Mouse (Mus musculus) megakaryocyte-erythroid progenitor cell, adult 5-6 weeks (primary cell): ENCODE results near the gene Rnaseh2b. TPM values are rescaled to one million over a fixed set of nuclear protein-coding genes. Genes with fewer than 3 reads are reported as not detected.

ENCODE experiments used
- ATAC-seq: replicated peaks from 2 replicates; pipeline ENCODE4 v1.8.0; 2016; ENCODE audit warnings: mild to moderate bottlenecking, inconsistent platforms; ENCODE audit not compliant: severe bottlenecking, poor library complexity, low FRiP score, low TSS enrichment
- total RNA-seq, 2 experiments: library from RNA; stranded (forward) in 1 of 2; stranded (reverse) in 1 of 2; fragments of 200-1000, 215-1000 nt in 1 of 2; fragments of >200 nt in 1 of 2; fragmentation: Nextera tagmentation in 1 of 2; gene quantifications; 2 replicates each; pipeline ENCODE4 v1.2.3; 2014 to 2017

Gene Rnaseh2b
- total RNA-seq, 2 experiments from 2014 or later = 81.1 to 97.2 TPM

GRCm38 (mm10) chr14:62350186-62350585 is 57.8 kb downstream of the Rnaseh2b start:
- ATAC-seq = no peak

GRCm38 (mm10) chr14:62350890-62351289 is 58.5 kb downstream of the Rnaseh2b start:
- no peak for ATAC-seq

DNA sequence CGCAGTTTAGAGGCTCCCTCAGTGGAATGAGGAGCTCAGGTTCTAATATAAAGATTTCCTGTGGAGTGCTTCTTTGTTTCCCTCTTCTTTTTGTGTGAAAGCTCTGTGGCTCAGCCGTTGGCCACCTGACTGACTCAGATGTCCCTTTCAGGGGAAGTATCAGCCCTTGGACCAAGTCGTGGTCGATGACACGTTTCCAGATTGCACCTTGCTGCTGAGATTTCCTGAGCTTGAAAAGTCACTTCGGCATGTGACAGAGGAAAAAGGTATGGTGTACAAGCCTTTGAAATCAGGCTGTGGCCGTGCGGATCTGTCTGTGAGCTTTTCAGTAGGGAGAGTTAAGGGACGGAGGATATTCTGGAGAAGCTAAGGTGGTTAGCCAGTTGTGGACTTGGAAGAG is 61.0 kb downstream of the Rnaseh2b start:
- no peak for ATAC-seq

DNA sequence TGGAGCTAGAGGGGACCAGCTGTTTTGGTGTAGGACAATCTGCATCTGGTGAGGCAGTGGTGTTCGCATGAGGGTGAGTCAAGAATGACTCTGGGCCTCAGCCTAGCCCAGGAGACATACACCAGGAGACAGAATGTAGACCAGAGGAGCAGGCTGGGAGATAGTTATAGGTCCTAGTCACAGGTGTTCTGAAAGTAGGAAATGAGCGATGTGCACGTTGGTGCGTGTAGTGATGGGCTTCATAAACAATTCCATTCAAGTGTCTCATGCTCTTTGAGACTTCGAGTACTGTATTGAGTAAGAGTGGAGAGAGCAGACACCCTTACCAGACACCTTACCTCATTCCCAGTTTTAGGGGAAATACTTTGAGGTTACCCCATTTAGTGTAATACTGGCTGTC is 61.4 kb downstream of the Rnaseh2b start:
- ATAC-seq = no peak

DNA sequence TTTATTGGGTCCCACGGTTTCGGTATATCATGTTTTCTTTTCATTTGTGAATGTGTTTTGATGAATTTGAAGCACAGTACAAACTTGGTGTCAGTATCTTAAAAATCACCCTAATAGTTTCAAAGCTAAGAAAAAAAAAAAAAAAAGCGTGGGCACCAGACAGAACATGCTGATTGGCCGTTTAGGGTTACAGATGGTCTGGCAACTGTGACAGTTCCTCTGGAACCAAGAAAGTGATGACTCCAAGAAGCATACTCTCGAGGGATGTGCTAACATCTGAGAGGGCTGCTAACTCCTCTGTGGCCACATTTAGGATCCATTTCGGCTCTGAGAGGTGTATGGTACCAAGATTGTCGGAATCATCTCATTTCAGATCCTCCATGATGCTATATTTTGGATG is 62.8 kb downstream of the Rnaseh2b start:
- no peak for ATAC-seq

DNA sequence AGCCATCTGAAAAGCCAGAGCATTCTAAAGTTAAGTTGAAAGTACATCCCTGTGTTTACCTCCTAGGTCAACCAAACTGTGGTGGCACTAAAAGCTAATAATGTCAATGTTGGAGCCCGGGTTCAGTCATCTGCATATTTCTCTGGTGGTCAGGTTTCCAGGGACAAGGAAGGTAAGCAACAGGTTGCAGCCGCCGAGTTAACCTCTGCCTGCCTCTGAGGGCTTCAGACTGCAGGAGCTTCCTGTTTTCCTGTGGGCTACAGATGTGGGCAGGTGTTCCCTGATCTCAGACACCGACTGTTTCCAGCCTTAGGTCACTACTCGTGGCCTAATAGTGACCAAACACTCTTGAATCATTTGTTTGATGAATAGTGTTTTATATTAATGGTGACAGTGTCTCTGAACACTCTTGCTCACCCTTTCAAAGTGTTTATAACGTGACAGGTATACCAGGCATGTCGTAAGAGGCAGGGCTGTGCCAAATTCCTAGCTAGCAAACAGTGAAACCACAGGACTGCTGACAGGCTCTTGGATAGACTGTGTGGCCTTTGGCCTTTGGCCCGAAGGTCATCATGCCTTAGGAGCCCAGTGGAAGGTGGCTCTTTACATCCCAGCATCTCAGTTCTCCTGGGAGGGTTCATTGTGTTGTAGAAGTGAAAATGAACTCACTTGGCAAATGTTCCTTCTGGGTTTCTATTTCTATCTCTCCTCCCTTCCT is 69.0 kb downstream of the Rnaseh2b start:
- ATAC-seq = no peak

GRCm38 (mm10) chr14:62363774-62364173 is 71.4 kb downstream of the Rnaseh2b start:
- ATAC-seq = no peak

- ATAC-seq = no peak
Measured at GRCm38 (mm10) chr14:62370819-62371218, 78.4 kb downstream of the Rnaseh2b start.

DNA sequence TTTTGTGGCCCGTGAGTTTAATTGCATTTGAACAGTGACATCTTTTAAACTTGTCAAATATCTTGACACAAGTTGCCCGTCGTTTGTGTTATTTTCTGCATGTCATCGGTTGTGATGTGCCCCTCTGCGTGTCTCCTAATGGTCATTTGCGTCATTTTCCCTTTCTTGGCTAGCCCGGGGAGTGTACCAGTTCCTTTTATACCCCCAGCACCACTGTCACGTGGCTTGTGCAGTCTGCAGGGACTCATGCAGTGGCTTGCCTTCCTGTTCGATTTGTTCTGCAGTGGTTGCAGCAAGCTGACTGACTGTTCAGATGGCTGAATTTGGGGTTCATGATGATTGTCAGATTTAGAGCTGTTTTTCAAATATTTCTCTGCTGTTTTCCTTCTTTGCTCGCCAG is 81.6 kb downstream of the Rnaseh2b start:
- no peak for ATAC-seq

DNA sequence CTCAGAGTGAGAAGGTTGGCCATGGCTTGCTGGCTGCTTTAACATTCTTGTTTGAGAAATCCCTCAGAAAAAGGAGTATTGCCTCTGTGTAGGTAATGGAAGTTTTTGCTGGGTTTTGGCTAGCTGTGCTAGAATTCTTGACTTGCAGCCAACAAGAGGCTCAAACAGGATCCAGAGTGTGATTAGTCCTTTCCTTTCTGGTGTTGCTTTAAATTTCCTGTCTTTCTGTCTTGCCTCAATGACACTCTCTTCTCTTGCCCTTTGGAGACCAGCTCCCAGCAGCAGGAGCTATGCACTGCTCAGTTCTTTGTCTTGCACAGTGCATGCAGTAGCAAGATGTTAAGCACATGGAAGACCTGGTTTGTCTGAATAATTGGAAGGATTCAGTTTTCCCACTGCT is 83.3 kb downstream of the Rnaseh2b start:
- ATAC-seq = no peak

- no peak for ATAC-seq
Measured at GRCm38 (mm10) chr14:62376115-62376514, 83.7 kb downstream of the Rnaseh2b start.

DNA sequence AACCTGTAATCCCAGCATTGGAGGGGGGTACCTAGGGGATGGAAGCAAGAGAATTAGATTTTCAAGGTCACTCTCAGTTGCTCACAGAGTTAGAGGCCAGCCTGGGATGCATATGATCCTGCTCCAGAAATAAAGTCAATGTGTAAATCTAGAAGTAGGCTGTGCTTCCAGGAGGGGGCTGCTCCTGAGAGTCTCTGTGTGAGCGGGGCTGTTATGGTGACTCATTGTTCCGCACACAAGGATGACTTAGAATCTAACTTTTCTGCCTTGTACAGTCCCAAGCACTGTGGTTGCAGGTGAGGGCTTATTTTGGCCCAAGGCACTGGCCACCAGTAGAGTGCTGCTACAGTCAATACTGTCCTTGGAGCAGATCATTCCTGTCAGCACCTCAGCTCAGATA is 87.0 kb downstream of the Rnaseh2b start:
- ATAC-seq = no peak

DNA sequence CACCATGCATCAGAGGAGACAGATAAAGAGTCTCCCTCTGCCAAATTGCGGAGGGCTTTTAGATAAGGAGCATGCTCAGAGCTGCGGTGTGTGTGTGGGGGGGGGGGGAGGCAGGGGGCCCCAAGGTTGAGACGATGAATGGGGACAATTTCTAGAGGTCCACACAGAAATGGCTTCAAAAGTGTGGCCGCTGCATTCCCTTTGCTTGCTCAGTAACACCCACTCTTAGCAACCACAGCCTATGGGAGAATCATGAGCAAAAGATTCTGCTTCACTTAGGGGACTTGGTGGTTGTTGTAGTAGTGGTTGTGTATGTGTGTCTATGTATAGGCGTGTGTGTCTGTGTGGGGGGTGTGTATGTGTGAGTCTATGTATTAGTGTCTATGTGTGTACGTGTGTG is 88.2 kb downstream of the Rnaseh2b start:
- no peak for ATAC-seq

- no peak for ATAC-seq
Measured at GRCm38 (mm10) chr14:62383109-62383508, 90.7 kb downstream of the Rnaseh2b start.

DNA sequence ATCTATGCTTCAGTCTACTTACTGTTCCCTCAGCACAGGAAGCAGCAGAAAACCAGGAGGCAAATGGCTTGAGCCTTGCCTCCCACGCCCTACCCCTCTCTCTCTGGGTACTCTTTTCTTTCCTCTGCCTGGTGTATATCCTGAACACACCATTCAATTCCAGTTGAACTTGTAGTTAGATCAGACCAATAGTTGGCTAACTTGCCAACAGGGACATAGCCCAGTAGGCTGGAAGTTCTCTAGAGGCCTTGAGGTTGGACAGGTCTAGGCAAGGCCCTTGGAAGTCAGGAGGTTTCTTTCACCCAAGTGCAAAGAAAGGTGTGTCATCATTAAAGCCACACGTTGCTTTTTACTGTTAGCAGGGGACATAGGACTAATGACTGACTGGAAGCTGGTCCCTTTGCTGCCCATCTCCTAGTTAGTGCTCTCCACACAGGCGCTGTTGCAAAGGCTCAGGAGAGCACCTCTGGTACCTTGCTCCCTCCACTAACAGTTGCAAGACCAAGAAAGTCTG is 91.5 kb downstream of the Rnaseh2b start:
- ATAC-seq = no peak

DNA sequence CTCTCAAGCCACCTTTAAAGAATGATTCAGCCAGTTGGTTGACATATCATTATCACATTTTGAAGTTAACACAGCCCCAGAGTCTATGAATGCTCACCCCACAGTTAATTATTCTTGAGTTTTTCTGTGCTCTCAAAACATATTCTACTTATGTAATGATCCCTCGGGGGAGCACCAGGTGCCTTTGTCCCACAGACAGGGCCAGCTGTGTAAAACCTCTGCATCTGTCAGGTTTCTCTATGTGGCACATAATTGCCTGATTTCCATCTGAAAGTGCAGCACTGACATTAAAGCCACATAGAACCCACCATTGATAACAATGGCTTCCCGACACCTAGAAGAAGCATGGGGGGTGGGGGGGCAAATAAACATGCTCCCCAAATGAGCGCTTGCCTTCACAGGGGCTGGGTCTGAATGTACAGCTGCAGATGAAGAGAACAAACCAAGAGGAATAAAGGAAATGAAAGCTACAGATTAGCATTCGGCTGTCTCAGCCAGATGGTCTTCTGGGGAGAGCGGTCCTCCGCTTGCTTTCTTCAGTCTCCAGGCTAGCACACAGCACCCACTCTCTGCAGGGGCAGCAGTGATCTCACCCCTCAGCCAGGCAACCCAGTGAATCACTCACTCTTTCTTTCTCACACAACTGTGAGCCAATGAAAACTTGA is 96.8 kb downstream of the Rnaseh2b start:
- no peak for ATAC-seq

DNA sequence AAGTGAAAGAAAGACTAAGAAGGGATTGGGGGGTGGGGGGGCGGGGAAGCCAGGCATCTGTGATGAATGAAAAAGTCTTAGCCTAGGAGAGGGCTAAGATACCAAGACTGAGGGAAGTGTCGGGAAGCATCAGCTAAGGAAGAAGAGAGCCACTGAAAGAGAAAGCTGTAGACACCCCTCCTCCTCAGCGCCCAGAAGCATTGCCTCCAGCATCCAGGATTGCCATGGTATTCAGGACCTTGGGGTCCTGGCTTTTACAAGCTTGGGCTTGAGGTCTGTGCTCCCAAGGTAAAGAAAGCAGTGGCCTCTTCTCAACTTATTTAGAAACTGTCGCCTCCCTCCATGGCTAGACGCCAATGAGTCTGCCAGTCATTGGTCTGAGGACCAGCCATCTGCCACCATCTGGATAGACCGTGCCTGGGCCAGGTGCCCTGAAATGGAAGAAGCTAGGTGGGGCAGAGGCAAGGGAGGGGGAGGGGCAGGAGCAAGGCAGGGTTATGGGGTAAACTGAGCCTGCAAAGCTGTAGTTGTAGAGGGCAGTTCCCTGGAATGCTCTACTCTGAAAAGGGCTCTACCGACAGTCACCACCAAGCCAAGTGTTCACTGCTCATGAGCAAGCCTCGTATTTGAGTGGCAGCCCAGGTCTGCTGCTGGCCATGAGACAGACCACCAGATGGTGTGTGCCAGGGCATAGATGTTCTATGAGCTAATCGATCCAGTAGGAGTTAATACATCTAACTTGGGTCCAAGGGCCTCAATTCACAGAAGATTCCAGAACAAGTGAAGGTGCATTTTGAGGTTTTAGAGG is 97.5 kb downstream of the Rnaseh2b start:
- no peak for ATAC-seq

- no peak for ATAC-seq
Measured at GRCm38 (mm10) chr14:62392754-62393153, 100.4 kb downstream of the Rnaseh2b start.

GRCm38 (mm10) chr14:62395346-62395745 is 103.0 kb downstream of the Rnaseh2b start:
- no peak for ATAC-seq

DNA sequence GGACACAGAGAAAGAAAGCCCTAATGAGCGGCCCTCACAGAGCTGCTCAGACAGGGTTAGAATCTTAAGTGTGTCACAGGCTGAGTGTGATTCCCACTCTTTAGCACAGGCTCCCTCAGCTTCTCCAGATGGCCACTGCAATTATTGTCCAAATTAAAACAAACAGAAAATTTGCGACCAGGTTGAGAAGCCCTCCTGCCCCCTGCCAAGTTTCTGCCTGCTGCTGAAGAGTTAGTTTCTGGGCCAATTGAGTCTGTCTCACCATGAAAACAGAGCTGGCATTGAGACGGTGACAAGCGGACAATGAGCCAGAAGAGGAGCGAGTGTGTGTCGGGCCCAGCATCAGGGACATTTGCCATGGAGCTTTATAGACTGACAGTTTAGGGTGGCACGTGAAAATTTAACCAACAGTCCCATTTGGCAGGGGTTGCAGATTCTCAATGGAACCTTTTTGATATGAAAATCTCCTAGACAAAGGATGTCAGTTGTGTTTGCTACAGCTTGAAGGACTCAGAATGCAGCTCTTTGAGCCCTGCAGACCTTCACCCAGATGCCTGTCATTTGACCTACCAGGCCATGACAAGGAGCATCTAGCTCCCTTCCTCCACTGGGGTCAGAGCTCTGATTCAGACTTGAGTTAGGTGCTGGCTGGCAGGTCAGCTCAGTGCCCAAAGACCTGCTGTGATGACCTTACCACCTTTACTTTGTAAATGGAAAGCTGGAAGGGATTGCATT is 123.8 kb downstream of the Rnaseh2b start:
- ATAC-seq = no peak
